Mouse (Mus musculus) olfactory bulb, adult 2 months (tissue): ENCODE results near the gene Gm13941.

Source experiments
- CTCF ChIP-seq: fragments of 200-500 bp; IDR thresholded peaks from 2 replicates; pipeline ENCODE4 v1.5.1; 2012; ENCODE audit warnings: low read depth, mild to moderate bottlenecking, low read length, moderate library complexity; ENCODE audit not compliant: insufficient read depth
- POLR2A ChIP-seq: fragments of 200-500 bp; IDR thresholded peaks from 2 replicates; pipeline ENCODE4 v1.6.1; 2012; ENCODE audit warnings: mild to moderate bottlenecking, low read depth, low read length, moderate library complexity; ENCODE audit not compliant: insufficient read depth

GRCm38 (mm10) chr2:111135739-111136138 is 30.0 kb upstream of the Gm13941 start:
- no peak for TF ChIP-seq CTCF
- TF ChIP-seq POLR2A: no peak
